Mouse (Mus musculus) bone marrow, adult 2 months (tissue): Measurements from ENCODE around the gene Macrod2.

Source experiments
- CTCF ChIP-seq: fragments of 200-500 bp; IDR thresholded peaks from 2 replicates; pipeline ENCODE4 v1.5.1; 2011; ENCODE audit warnings: low read length, control low read depth; ENCODE audit not compliant: control insufficient read depth, insufficient read depth
- POLR2A ChIP-seq: fragments of 200-500 bp; IDR thresholded peaks from 2 replicates; pipeline ENCODE4 v1.6.1; 2011; ENCODE audit warnings: low read depth, mild to moderate bottlenecking, control low read depth, low read length, borderline replicate concordance; ENCODE audit not compliant: control insufficient read depth

DNA sequence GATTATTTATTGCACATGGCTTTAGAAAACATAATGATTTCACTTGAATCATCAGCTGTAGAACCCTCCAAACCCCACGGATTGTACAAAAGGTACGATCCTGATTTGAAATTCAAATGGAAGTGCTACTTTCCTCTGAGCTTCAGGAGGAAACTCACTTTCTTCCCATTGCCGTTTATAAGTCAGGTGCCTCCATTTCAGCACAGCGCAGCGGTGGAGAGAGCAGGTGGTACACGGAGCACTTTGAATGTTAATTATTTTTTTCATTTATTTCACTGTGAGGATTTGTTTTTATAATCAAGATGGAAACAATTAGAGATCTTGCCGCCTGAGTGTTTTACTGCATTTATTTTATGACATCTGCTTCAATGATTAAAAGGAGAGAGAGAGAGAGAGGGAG lies 1934.7 kb downstream of the Macrod2 start:
- TF ChIP-seq CTCF = no peak
- TF ChIP-seq POLR2A = no peak
